Mouse (Mus musculus) testis, adult 2 months (tissue): ENCODE measurements around the gene Banf2.

Source experiments
- CTCF ChIP-seq: fragments of 200-500 bp; IDR thresholded peaks from 2 replicates; pipeline ENCODE4 v1.5.1; 2012; ENCODE audit warnings: low read depth, mild to moderate bottlenecking, inconsistent platforms, low read length, moderate library complexity; ENCODE audit not compliant: control insufficient read depth, insufficient read depth, insufficient replicate concordance
- POLR2A ChIP-seq: fragments of 200-500 bp; IDR thresholded peaks from 2 replicates; pipeline ENCODE4 v1.6.1; 2012; ENCODE audit warnings: low read depth, mild to moderate bottlenecking, inconsistent platforms, low read length, moderate library complexity; ENCODE audit not compliant: control insufficient read depth

DNA sequence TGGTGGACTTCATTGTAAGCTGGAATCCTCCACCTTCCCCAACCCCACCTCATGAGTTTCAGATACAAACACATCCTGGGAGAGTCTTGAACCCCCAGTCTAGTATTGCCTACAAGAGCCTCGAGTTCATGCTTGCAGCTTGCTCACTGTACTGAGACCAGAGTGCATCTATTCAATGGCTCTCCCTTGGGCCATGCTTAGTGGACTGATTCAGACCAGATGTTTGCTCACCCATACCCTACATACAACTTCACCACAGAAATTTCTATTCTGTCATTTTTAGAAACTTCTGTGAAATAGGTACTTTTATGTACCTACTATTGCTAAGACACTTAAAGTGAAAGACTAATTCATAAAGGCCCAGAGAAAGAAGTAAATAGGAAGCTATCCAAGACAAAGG, 39.9 kb upstream of the Banf2 start:
- TF ChIP-seq CTCF (no peak), POLR2A (no peak)
